Mouse (Mus musculus): Measurements from ENCODE around the gene Cc2d2a.

DNA sequence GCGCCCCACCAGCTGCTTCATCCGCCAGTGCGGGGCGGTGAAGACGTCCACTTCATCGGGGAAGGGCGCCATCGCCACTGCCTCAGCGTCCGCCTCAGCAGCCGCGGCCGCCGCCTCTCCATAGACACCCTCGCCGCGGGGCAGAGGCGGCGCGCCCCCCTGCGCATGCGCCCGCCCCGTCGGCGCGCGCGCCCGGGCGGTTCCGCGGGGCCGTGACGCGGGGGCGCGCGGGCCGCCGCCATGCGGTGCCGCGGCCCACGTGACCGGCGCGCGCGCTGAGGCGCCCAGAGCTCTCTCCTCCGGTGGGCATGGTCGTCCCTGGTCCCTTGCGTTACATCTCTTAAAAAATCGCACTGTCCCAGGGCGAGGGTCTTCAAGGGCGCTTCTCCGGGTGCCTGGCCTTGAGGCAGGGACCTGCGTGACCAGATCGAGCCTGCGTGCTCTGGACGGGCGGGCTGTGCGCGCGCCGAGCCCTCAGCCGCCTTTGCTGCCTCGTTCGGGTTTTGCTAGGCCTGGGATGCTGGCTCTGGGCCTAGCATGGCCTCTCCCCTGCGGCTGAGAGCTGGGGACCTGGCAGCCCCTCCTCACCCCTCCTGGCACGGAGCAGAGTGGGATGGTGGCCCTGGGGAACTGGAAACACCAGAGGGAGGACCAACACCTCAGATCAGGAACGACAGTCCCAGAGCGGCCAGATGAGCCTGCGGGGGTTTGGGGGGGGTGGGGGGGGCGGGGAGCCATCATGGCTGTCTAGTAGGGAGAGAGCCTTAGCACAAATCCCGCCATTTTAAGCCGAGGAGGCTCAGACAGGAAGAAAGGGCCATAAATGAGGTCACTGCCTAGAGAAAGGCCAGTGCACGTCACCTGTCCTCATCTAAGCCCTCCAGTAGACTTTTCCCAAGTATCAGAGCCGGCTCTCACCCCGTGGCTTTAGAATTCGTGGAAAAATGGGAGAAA, 120.1 kb downstream of the Cc2d2a start:
- TF ChIP-seq TAL1 (IDR thresholded peaks at IDR 0.05; ENCODE audit: low read length): no peak
- no peak for TF ChIP-seq GATA1 (IDR thresholded peaks at IDR 0.05; ENCODE audit: low read length)

Measured in erythroblast, embryonic 14.5 days (primary cell).